Mouse (Mus musculus) neural tube, embryonic 12.5 days (tissue): Measurements from ENCODE around the gene Fuom. TPM values are rescaled to one million over a fixed set of nuclear protein-coding genes. Genes with fewer than 3 reads are reported as not detected.

Source experiments
- ATAC-seq: fragments of 200-750 bp; cut with Nextera tagmentation; 2 replicates; pipeline ENCODE4 v1.8.0; 2017; ENCODE audit warnings: low read depth, mild to moderate bottlenecking, moderate TSS enrichment, moderate library complexity; ENCODE audit not compliant: low FRiP score
- H3K27ac ChIP-seq: fragments of 300-500 bp; sonication (generic); 2 replicates; pipeline ENCODE4 v1.5.1; 2016
- H3K27me3 ChIP-seq: fragments of 300-500 bp; sonication (generic); replicated peaks from 2 replicates; pipeline ENCODE4 v1.6.1; 2016; ENCODE audit warnings: mild to moderate bottlenecking
- H3K36me3 ChIP-seq: fragments of 300-500 bp; sonication (generic); 2 replicates; pipeline ENCODE4 v1.6.1; 2016; ENCODE audit warnings: mild to moderate bottlenecking
- H3K4me1 ChIP-seq: fragments of 300-500 bp; sonication (generic); 2 replicates; pipeline ENCODE4 v1.6.1; 2016
- H3K4me2 ChIP-seq: fragments of 300-500 bp; sonication (generic); replicated peaks from 2 replicates; pipeline ENCODE4 v1.6.1; 2016; ENCODE audit warnings: mild to moderate bottlenecking
- H3K4me3 ChIP-seq: fragments of 300-500 bp; sonication (generic); 2 replicates; pipeline ENCODE4 v1.5.1; 2016
- H3K9ac ChIP-seq: fragments of 300-500 bp; sonication (generic); 2 replicates; pipeline ENCODE4 v1.6.1; 2016; ENCODE audit warnings: mild to moderate bottlenecking
- H3K9me3 ChIP-seq: fragments of 300-500 bp; sonication (generic); 2 replicates; pipeline ENCODE4 v1.6.1; 2016; ENCODE audit warnings: mild to moderate bottlenecking
- WGBS: fragments of 180-500 bp; shearing (Covaris S2); methylation state at CpG from one replicate; pipeline ENCODE4 v1.1.7; 2016; 5-methylcytosine and 5-hydroxymethylcytosine counted together
- polyA plus RNA-seq: library from polyadenylated mRNA; unstranded; fragments of >200 nt; fragmentation: Nextera tagmentation; extraction: Ambion mirVana; gene quantifications from 2 replicates; pipeline ENCODE4 v1.2.1, GENCODE M21; 2016

Gene Fuom
- polyA plus RNA-seq, 1 experiment from 2014 or later, result 22.3 TPM

- Histone ChIP-seq H3K27me3 (no peaks in the 10 kb centered on the region), H3K36me3 (peaks cover 5% of the 10 kb centered on the region; the same call in 1 of the 2 replicates), H3K4me2 (peak overlapping the region; percentile 85), H3K4me3 (peak overlapping the region; percentile 66), H3K27ac (no peak overlapping the region), H3K4me1 (peaks cover 10% of the 10 kb centered on the region), H3K9me3 (no peaks in the 10 kb centered on the region), H3K9ac (peak overlapping the region; percentile 83)
- 2% methylated on average over 40 of the region's 40 CpGs for WGBS
- ATAC-seq, result peak; percentile 95
These were observed 23.2 kb upstream of the Fuom start for GRCm38 (mm10) chr7:140125278-140126021.

DNA sequence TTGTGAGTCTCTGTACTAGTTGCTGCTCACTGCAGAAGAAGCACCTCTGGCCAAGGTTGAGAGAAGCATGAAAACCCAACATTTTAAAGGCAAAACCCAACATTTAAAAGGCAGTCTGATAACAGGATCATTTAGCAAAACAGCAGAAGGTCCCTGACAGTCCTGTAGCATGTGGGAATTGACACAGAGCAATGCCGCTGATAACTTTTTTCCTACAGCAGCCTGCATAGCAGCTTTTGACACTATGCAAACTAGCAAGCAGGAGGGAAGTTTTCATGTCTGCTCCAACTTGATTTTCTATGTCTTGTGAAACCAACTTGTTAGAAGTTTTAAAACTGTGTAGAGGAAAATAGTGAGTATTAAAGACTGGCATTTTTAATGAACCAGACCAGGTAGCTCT is 22.1 kb upstream of the Fuom start:
- Histone ChIP-seq H3K27ac (no peak overlapping the region), H3K36me3 (no peaks in the 10 kb centered on the region), H3K4me3 (no peak overlapping the region), H3K4me1 (peaks cover 10% of the 10 kb centered on the region), H3K9me3 (no peaks in the 10 kb centered on the region), H3K4me2 (no peak overlapping the region), H3K27me3 (no peaks in the 10 kb centered on the region), H3K9ac (no peak overlapping the region)
- 93% methylated on average over 1 of the region's 1 CpGs for WGBS
- ATAC-seq, result no peak

DNA sequence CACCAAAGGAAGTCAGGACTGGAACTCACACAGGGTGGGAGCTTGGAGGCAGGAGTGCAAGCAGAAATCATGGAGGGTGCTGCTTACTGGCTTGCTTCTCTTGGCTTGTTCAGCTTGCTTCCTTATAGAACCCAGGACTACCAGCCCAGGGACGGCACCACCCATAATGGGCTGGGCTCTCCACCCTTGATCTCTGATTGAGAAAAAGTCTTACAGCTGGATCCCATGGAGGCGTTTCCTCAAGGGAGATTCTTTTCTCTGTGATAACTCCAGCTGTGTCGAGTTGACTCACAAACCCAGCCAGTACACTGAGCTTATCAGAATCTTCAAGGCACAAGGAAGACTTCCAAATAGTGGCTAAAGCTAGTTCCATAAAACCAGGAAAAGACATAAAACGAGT is 20.5 kb upstream of the Fuom start:
- 44% methylated on average over 4 of the region's 4 CpGs for WGBS

DNA sequence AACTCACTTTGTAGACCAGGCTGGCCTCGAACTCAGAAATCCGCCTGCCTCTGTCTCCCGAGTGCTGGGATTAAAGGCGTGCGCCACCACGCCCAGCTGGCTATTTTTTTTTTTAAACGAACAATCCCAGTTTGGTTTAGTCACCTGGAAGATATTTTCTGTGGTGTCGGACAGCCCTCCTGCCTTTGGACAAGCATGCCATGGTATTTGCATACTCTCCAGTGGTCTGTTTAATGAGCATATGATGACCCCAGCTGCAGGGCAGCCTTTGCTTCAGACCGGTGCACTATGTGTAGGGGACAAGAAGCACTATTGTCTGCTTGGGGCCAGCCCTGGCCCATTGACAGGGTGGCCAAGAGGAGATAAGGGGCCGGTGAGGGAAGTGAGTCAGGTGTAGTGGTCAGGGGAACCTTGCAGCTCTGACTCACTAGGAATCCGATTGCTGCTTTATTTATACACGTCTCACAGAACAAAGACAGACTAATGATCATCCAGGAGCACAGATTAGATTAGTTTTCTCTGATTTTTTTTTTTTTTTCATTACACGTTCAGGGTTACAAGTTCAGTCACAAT is 19.2 kb upstream of the Fuom start:
- ATAC-seq, result no peak
- WGBS, result 73% methylated on average over 13 of the region's 13 CpGs
- peaks cover 10% of the 10 kb centered on the region for H3K4me1 ChIP-seq
- H3K27me3 ChIP-seq, result no peaks in the 10 kb centered on the region
- H3K9ac ChIP-seq, result no peak overlapping the region
- H3K27ac ChIP-seq, result no peak overlapping the region
- H3K9me3 ChIP-seq, result no peaks in the 10 kb centered on the region
- H3K4me2 ChIP-seq, result no peak overlapping the region
- no peaks in the 10 kb centered on the region for H3K36me3 ChIP-seq
- no peak overlapping the region for H3K4me3 ChIP-seq

More for the DNA sequence above, 20.5 kb upstream of the Fuom start:
- no peak overlapping the region for H3K4me2 ChIP-seq
- H3K27me3 ChIP-seq, result no peaks in the 10 kb centered on the region
- H3K9me3 ChIP-seq, result no peaks in the 10 kb centered on the region
- H3K9ac ChIP-seq, result no peak overlapping the region
- peaks cover 10% of the 10 kb centered on the region for H3K4me1 ChIP-seq
- no peak overlapping the region for H3K4me3 ChIP-seq
- H3K27ac ChIP-seq, result no peak overlapping the region
- H3K36me3 ChIP-seq, result no peaks in the 10 kb centered on the region
- ATAC-seq, result no peak

DNA sequence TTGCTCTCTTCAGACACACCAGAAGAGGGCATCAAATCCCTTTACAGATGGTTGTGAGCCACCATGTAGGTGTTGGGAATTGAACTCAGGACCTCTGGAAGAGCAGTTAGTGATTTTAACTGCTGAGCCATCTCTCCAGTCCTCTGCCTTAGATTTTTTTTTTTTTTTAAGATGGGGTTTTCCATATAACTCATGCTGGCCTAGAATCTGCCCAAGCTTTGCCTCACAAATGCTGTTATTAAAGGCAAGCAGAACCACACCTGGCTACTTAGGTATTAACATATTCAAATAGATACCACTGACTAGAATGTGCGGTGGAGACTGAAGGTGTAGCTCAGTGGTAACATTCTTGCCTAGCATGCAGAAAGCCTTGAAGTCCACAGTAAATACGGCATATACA is 18.2 kb upstream of the Fuom start:
- no peak overlapping the region for H3K27ac ChIP-seq
- no peaks in the 10 kb centered on the region for H3K27me3 ChIP-seq
- WGBS, result 94% methylated on average over 2 of the region's 2 CpGs
- no peaks in the 10 kb centered on the region for H3K9me3 ChIP-seq
- H3K9ac ChIP-seq, result no peak overlapping the region
- ATAC-seq, result no peak
- no peak overlapping the region for H3K4me2 ChIP-seq
- no peak overlapping the region for H3K4me3 ChIP-seq
- no peaks in the 10 kb centered on the region for H3K36me3 ChIP-seq
- H3K4me1 ChIP-seq, result 0 out of 2 replicates have a peak, but pooled peaks cover 5% of the 10 kb centered on the region

GRCm38 (mm10) chr7:140116329-140117054 is 14.3 kb upstream of the Fuom start, which contains the start of gene Echs1:
Gene Echs1 (minus strand): TSS chr7:140116476.
- Histone ChIP-seq H3K9ac (peak within 1 kb of the TSS; percentile 88), H3K4me1 (no peaks in the 10 kb centered on the region), H3K4me2 (peak within 1 kb of the TSS; percentile 88), H3K27me3 (no peaks in the 10 kb centered on the region), H3K4me3 (peak within 1 kb of the TSS; percentile 69), H3K9me3 (no peaks in the 10 kb centered on the region), H3K36me3 (peaks cover 14% of the 10 kb centered on the region), H3K27ac (peak within 1 kb of the TSS; percentile 53; the same call in 1 of the 2 replicates)
- peak; percentile 92 for ATAC-seq
- WGBS, result 4% methylated on average over 28 of the region's 28 CpGs

- H3K4me2 ChIP-seq, result peak within 1 kb of the TSS; percentile 88
- 3% methylated on average over 23 of the region's 23 CpGs for WGBS
- peak within 1 kb of the TSS; percentile 53; the same call in 1 of the 2 replicates for H3K27ac ChIP-seq
These were observed 13.5 kb upstream of the Fuom start, which contains the start of gene Paox for GRCm38 (mm10) chr7:140115583-140116328. Gene Paox (plus strand): TSS chr7:140115799.

DNA sequence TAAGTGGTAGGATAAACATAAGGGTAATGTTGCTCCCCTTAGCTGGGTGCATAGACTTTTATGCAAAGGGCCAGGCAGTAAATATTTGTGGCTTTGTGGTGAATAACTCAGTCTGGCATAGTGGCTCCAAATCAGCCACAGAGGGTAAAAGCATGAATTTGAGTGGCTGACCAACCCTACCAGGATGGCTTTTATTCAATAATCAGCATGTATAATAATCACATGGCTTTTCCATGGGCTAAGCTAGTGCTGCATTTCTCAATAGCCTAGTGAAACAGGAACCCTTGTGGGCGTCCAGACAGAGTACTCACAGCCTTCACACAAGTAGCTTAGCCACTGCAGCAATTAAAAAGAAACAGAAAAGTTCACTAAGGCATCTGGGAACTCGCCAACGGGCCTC is 9.7 kb upstream of the Fuom start:
- Histone ChIP-seq H3K27me3 (no peaks in the 10 kb centered on the region), H3K4me3 (no peak overlapping the region), H3K9ac (no peak overlapping the region), H3K36me3 (peaks cover 57% of the 10 kb centered on the region), H3K9me3 (no peaks in the 10 kb centered on the region), H3K4me1 (no peaks in the 10 kb centered on the region), H3K27ac (no peak overlapping the region), H3K4me2 (no peak overlapping the region)
- 70% methylated on average over 3 of the region's 3 CpGs for WGBS
- ATAC-seq, result no peak

More at GRCm38 (mm10) chr7:140115583-140116328, 13.5 kb upstream of the Fuom start, which contains the start of gene Paox:
- ATAC-seq, result peak; percentile 64
- Histone ChIP-seq H3K27me3 (no peaks in the 10 kb centered on the region), H3K9me3 (no peaks in the 10 kb centered on the region), H3K36me3 (peaks cover 21% of the 10 kb centered on the region), H3K4me1 (no peaks in the 10 kb centered on the region), H3K9ac (peak within 1 kb of the TSS; percentile 88), H3K4me3 (peak within 1 kb of the TSS; percentile 69)

- 82% methylated on average over 4 of the region's 4 CpGs for WGBS
- no peak overlapping the region for H3K27ac ChIP-seq
- H3K4me2 ChIP-seq, result no peak overlapping the region
- peaks cover 36% of the 10 kb centered on the region for H3K36me3 ChIP-seq
- H3K4me3 ChIP-seq, result no peak overlapping the region
- H3K4me1 ChIP-seq, result peaks cover 16% of the 10 kb centered on the region
- H3K9me3 ChIP-seq, result no peaks in the 10 kb centered on the region
- no peak overlapping the region for H3K9ac ChIP-seq
- no peak for ATAC-seq
- 0 out of 2 replicates have a peak, but pooled peaks cover 2% of the 10 kb centered on the region for H3K27me3 ChIP-seq
These were observed 1.8 kb upstream of the Fuom start for GRCm38 (mm10) chr7:140104009-140104408.

DNA sequence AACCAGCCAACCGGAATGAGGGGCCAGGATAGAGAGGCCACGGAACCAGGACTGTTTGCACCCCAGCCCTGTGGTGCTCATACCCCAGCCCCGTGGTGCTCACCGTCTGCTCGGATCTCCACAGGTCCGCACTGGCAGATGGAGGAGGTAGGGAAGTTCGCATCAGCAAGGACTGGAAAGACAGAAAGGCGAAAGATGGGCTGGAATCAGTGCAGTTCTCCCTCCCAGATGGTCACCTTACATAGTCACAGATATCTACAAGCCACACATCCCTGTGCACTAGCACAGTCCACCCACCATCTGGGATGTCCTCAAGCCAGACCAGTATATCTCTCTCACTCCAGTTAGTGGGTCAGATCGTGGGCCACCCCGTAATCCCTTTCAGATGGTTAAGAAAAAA is 743 bp downstream of the Fuom start:
- 0 out of 2 replicates have a peak, but pooled peaks cover 2% of the 10 kb centered on the region for H3K27me3 ChIP-seq
- H3K9ac ChIP-seq, result peak overlapping the region; percentile 56; the same call in 1 of the 2 replicates
- H3K4me3 ChIP-seq, result peak overlapping the region; percentile 29
- H3K36me3 ChIP-seq, result peaks cover 15% of the 10 kb centered on the region
- ATAC-seq, result 0 out of 2 replicates have a peak, but pooled peaks have one; percentile 35
- no peaks in the 10 kb centered on the region for H3K9me3 ChIP-seq
- WGBS, result 78% methylated on average over 10 of the region's 10 CpGs
- peak overlapping the region; percentile 65 for H3K4me2 ChIP-seq
- H3K27ac ChIP-seq, result no peak overlapping the region
- peaks cover 16% of the 10 kb centered on the region for H3K4me1 ChIP-seq

- no peaks in the 10 kb centered on the region for H3K36me3 ChIP-seq
- H3K27me3 ChIP-seq, result 0 out of 2 replicates have a peak, but pooled peaks cover 2% of the 10 kb centered on the region
- ATAC-seq, result no peak
- H3K9ac ChIP-seq, result no peak overlapping the region
- WGBS, result 94% methylated on average over 1 of the region's 1 CpGs
- H3K27ac ChIP-seq, result no peak overlapping the region
- peaks cover 16% of the 10 kb centered on the region for H3K4me1 ChIP-seq
- no peak overlapping the region for H3K4me2 ChIP-seq
- no peaks in the 10 kb centered on the region for H3K9me3 ChIP-seq
- no peak overlapping the region for H3K4me3 ChIP-seq
These were observed 3.8 kb downstream of the Fuom start for GRCm38 (mm10) chr7:140098466-140098865.
